Mouse (Mus musculus) testis, postnatal 10 days (tissue): ENCODE data around the gene Tspan11.

ENCODE experiments used
- DNase-seq: peaks from one replicate; pipeline ENCODE4 v3.0.0; 2021; ENCODE audit warnings: low spot score

Tspan11 gene

GRCm38 (mm10) chr6:127933841-127934240 is 46.5 kb downstream of the Tspan11 start:
- DNase-seq, result no peak

- DNase-seq, result no peak
Observed at GRCm38 (mm10) chr6:127935105-127935504, 47.7 kb downstream of the Tspan11 start.

- no peak for DNase-seq
Observed at GRCm38 (mm10) chr6:127942421-127942820, 55.0 kb downstream of the Tspan11 start.

- DNase-seq, result peak; percentile 87
Observed at GRCm38 (mm10) chr6:127945725-127946124, 58.3 kb downstream of the Tspan11 start.

GRCm38 (mm10) chr6:127948656-127949055 is 61.3 kb downstream of the Tspan11 start:
- no peak for DNase-seq

GRCm38 (mm10) chr6:127949885-127950284 is 62.5 kb downstream of the Tspan11 start:
- DNase-seq, result no peak

- no peak for DNase-seq
Observed at GRCm38 (mm10) chr6:127953071-127953470, 65.7 kb downstream of the Tspan11 start.

GRCm38 (mm10) chr6:127956172-127956571 is 68.8 kb downstream of the Tspan11 start:
- DNase-seq, result no peak

- DNase-seq, result no peak
Observed at GRCm38 (mm10) chr6:127960203-127960602, 72.8 kb downstream of the Tspan11 start.

GRCm38 (mm10) chr6:127965497-127965896 is 78.1 kb downstream of the Tspan11 start:
- DNase-seq, result no peak

GRCm38 (mm10) chr6:127969709-127970108 is 82.3 kb downstream of the Tspan11 start:
- DNase-seq, result no peak

GRCm38 (mm10) chr6:127970120-127970519 is 82.7 kb downstream of the Tspan11 start:
- DNase-seq, result peak; percentile 92

- no peak for DNase-seq
Observed at GRCm38 (mm10) chr6:127970848-127971247, 83.5 kb downstream of the Tspan11 start.

- DNase-seq, result no peak
Observed at GRCm38 (mm10) chr6:127971931-127972330, 84.5 kb downstream of the Tspan11 start.

GRCm38 (mm10) chr6:127973553-127973952 is 86.2 kb downstream of the Tspan11 start:
- no peak for DNase-seq

- DNase-seq, result no peak
Observed at GRCm38 (mm10) chr6:127974000-127974399, 86.6 kb downstream of the Tspan11 start.

- no peak for DNase-seq
Observed at GRCm38 (mm10) chr6:127976695-127977094, 89.3 kb downstream of the Tspan11 start.

GRCm38 (mm10) chr6:127978941-127979340 is 91.6 kb downstream of the Tspan11 start:
- no peak for DNase-seq

GRCm38 (mm10) chr6:127979831-127980230 is 92.4 kb downstream of the Tspan11 start:
- no peak for DNase-seq

GRCm38 (mm10) chr6:127980381-127981045 is 93.1 kb downstream of the Tspan11 start:
- no peak for DNase-seq

GRCm38 (mm10) chr6:127981176-127981575 is 93.8 kb downstream of the Tspan11 start:
- peak; percentile 61 for DNase-seq

GRCm38 (mm10) chr6:127986357-127986756 is 99.0 kb downstream of the Tspan11 start:
- no peak for DNase-seq

GRCm38 (mm10) chr6:127987374-127987773 is 100.0 kb downstream of the Tspan11 start:
- no peak for DNase-seq

- no peak for DNase-seq
Observed at GRCm38 (mm10) chr6:127988944-127989494, 101.6 kb downstream of the Tspan11 start.
